8 mouse cellular contexts compared by ENCODE assay signal in the genomic region with DNA sequence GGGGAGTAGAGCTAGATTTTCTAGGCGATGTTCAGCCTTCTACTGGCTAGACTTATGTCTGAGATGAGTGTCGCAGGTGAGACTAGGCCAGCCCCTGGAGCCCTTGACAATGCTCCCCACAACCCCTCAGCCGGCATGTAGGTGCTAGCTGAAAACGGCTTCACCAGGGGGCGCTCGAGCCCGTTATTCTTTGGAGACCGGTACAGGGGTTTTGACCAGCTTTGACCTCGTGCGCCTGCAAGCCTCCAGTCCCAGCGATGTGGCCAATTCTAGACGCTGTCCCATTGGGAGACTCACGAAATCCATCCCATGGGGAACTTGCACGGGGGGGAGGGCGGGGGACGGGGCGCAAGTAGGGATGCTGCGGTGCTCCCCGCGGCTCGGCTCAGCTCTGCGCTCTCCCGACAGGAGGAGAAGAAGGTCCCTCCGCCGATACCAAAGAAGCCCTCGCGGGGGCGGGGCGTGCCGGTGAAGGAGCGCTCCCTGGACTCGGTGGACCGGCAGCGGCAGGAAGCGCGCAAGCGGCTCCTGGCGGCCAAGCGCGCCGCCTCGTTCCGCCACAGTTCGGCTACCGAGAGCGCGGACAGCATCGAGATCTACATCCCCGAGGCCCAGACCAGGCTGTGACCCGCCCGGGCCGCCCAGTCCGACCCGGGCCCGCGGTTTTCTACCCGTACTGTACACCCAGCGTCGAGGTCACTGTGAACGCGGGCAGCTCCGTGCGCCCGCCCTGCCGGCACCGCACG. TPM values are rescaled to one million over a fixed set of nuclear protein-coding genes. Genes with fewer than 3 reads are reported as not detected.
DNase-seq lines count a peak whose midpoint lies in the region; ATAC-seq lines count a peak whose summit lies in the region.

No protein-coding gene starts in this region.

- ATAC-seq in embryonic facial prominence, embryonic 11.5 days (replicated peaks; ENCODE audit: insufficient number of reproducible peaks, low FRiP score, low TSS enrichment, low read depth) = peak; percentile 61
- peak; percentile 68 for ATAC-seq in liver, embryonic 13.5 days (ENCODE audit: low read depth)
- ATAC-seq in stomach, embryonic 15.5 days (ENCODE audit: insufficient read depth, low FRiP score, low read depth) = peak; percentile 70

- H3K4me1 ChIP-seq in embryonic facial prominence, embryonic 11.5 days (ENCODE audit: control insufficient read depth, insufficient read depth, low read length) = peaks cover 4% of the 10 kb centered on the region; the same call in 1 of the 2 replicates
- peaks cover 11% of the 10 kb centered on the region for H3K4me1 ChIP-seq in liver, embryonic 13.5 days (replicated peaks)
- peaks cover 10% of the 10 kb centered on the region for H3K4me1 ChIP-seq in stomach, embryonic 15.5 days

- H3K9me3 ChIP-seq in embryonic facial prominence, embryonic 11.5 days (replicated peaks; ENCODE audit: control insufficient read depth, low read length) = no peaks in the 10 kb centered on the region
- no peaks in the 10 kb centered on the region for H3K9me3 ChIP-seq in liver, embryonic 13.5 days (replicated peaks)
- H3K9me3 ChIP-seq in stomach, embryonic 15.5 days = no peaks in the 10 kb centered on the region

- H3K4me3 ChIP-seq in embryonic facial prominence, embryonic 11.5 days (ENCODE audit: low read depth, low read length) = peak overlapping the region; percentile 51
- peak overlapping the region; percentile 54 for H3K4me3 ChIP-seq in liver, embryonic 13.5 days (replicated peaks)
- H3K4me3 ChIP-seq in stomach, embryonic 15.5 days (replicated peaks) = peak overlapping the region; percentile 54

- H3K9ac ChIP-seq in embryonic facial prominence, embryonic 11.5 days (replicated peaks; ENCODE audit: low read length) = peak overlapping the region; percentile 71
- H3K9ac ChIP-seq in liver, embryonic 13.5 days = peak overlapping the region; percentile 51
- peak overlapping the region; percentile 26; the same call in 1 of the 2 replicates for H3K9ac ChIP-seq in stomach, embryonic 15.5 days

- no peak overlapping the region for H3K27ac ChIP-seq in embryonic facial prominence, embryonic 11.5 days (replicated peaks; ENCODE audit: low read depth, low read length)
- no peak overlapping the region for H3K27ac ChIP-seq in liver, embryonic 13.5 days
- H3K27ac ChIP-seq in stomach, embryonic 15.5 days = no peak overlapping the region

- H3K4me2 ChIP-seq in embryonic facial prominence, embryonic 11.5 days (ENCODE audit: low read depth, low read length) = peak overlapping the region; percentile 98
- peak overlapping the region; percentile 77 for H3K4me2 ChIP-seq in liver, embryonic 13.5 days
- H3K4me2 ChIP-seq in stomach, embryonic 15.5 days = peak overlapping the region; percentile 99

- peak; percentile 93 to 94 for DNase-seq in B cell, adult 2 months
- peak; percentile 88 to 93 for DNase-seq in adrenal gland, postnatal 36 days
- peak; percentile 93 for DNase-seq in embryonic facial prominence, embryonic 11.5 days (ENCODE audit: low spot score)
- peak; percentile 70 to 82 for DNase-seq in heart, adult 9 months (ENCODE audit: low spot score in 2 of 2)
- peak; percentile 83 for DNase-seq in kidney, adult 9 months
- DNase-seq in liver, embryonic 13.5 days = peak; percentile 63
- peak; percentile 73 to 87 for DNase-seq in natural killer cell, adult 2 months (ENCODE audit: low spot score in 2 of 2)

- WGBS in embryonic facial prominence, embryonic 11.5 days = under 1% methylated on average over 66 of the region's 67 CpGs
- under 1% methylated on average over 67 of the region's 67 CpGs for WGBS in liver, embryonic 13.5 days (ENCODE audit: insufficient replicate concordance)
- under 1% methylated on average over 67 of the region's 67 CpGs for WGBS in stomach, embryonic 15.5 days

- peaks cover 5% of the 10 kb centered on the region; the same call in 1 of the 2 replicates for H3K27me3 ChIP-seq in embryonic facial prominence, embryonic 11.5 days (ENCODE audit: control insufficient read depth, insufficient read depth, low read length)
- H3K27me3 ChIP-seq in liver, embryonic 13.5 days = peaks cover 59% of the 10 kb centered on the region
- H3K27me3 ChIP-seq in stomach, embryonic 15.5 days (replicated peaks) = peaks cover 24% of the 10 kb centered on the region

- no peaks in the 10 kb centered on the region for H3K36me3 ChIP-seq in embryonic facial prominence, embryonic 11.5 days (replicated peaks; ENCODE audit: control insufficient read depth, insufficient read depth, low read depth, low read length)
- H3K36me3 ChIP-seq in liver, embryonic 13.5 days = no peaks in the 10 kb centered on the region
- no peaks in the 10 kb centered on the region for H3K36me3 ChIP-seq in stomach, embryonic 15.5 days

RNA-seq across cellular contexts. Expression of gene Smim12, which starts 7.7 kb away (rescaled TPM):
- 10 to 100 TPM; 51.5 to 52.6 TPM for total RNA-seq in adrenal gland, postnatal 36 days (2021)
- polyA plus RNA-seq in embryonic facial prominence, embryonic 11.5 days (2014; fragmentation: Nextera tagmentation; extraction: Ambion mirVana) = 49.5 and 56.0 TPM in 2 replicates
- 29.1 and 33.0 TPM in 2 replicates for polyA plus RNA-seq in liver, embryonic 13.5 days (2015; fragmentation: Nextera tagmentation; extraction: Ambion mirVana)
- 52.5 and 52.6 TPM in 2 replicates for polyA plus RNA-seq in stomach, embryonic 15.5 days (2015; fragmentation: Nextera tagmentation; extraction: Ambion mirVana)
